Mouse (Mus musculus): ENCODE data around the gene Slc11a2.
A peak's percentile ranks its signal among the peaks of the same experiment; 100 is the strongest.
"Not testable (repeated sequence)": the region's sequence is repeated elsewhere in the genome, so short reads cannot be mapped to it uniquely, and the experiment has no call there.

Gene Slc11a2

DNA sequence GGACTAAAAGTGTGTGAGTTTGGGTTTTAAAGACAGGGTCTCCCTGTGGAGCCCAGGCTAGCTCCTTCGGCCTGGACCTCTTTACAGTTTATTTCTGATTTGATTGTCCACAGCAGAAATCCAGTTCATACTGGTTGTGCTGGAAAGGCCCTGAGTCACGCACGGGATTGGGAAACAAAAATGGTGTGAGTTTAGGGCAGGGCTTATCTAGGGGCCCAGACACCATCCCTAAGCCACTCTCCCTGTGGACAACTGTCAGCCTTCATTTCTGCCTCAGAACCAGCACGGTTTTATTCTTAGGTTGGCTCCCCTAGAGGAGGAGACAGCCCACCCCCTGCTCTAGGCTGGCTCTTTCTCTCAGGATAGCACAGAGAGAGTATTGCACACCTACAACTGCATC lies 8.4 kb upstream of the Slc11a2 start:
- no peak for DNase-seq

DNA sequence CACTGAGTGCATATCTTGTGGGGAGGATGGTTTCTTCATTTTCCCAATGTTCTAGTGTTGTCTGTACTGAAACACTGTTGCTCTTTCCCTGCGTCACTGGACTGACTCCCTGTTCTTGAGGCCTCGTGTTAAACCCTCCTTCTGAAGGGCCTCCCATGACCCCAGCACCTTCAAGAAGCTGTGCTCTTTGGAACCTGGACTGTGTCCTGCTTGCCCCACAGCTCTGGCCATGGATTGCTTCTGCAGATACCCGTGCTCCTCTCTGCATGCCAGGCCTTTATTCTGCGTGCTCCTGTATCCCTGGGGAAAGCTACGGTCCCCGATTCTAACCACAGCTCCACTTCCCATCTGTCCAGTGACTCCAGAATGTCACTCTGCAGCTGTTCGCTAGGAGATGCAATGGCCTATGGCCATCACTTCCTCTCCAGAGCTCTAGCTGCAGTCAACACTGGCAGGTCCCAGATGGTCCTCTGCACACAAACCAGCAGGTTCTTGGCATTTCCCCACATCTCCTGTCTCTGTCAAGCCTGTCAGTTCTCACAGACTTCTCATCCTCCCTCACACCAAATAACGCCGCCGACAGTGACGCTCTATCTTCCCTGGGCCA lies 5.2 kb upstream of the Slc11a2 start:
- no peak for DNase-seq

DNA sequence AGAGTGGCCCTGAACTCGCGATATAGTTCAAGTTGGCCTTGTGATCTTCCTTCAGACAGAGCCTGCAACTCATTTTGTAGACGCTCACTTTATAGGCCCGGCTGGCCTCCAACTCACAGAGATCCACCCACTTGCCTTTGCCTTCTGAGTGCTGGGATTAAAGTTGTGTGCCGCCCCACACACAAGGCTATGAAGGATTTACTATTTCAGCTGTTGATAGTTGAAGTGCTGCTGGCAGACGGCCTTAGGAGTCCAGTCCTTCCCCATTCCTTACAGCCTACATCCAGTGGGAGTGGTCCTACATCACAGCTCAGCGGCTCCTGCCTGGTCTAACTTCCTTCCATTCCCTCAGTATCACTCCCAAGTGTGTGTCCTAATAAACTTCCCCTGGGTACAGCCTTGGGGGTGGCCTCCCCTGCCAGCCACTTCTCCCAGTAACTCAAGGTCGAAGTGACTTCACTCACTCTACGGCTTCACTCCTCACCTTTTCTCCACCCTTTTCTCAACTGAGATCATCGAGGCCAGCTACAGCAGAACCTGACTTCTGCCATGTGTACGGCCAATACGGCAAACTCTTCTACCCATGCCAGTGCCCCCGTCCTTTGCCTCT lies 3.5 kb upstream of the Slc11a2 start:
- peak; percentile 43 for DNase-seq

DNA sequence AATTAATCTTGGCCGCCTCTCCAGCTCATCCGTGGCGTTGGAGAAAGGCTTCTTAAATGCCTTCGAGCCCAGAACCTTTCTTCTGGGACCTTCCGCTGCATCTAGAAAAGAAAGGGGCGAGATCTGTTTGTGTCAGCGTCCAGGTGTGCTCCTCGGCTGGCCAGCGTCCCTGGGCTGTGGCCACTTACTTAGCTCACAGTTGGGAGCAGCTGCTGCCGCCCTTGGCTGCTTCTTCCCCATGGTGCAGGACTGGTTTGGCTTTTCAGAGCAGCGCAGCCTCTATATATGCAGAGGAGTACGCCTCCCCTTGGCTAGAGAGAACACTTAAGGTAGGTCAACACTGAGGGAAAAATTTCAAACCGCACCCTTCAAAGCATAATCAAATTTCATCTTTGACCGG lies 956 bp downstream of the Slc11a2 start:
- DNase-seq: peak; percentile 66

DNA sequence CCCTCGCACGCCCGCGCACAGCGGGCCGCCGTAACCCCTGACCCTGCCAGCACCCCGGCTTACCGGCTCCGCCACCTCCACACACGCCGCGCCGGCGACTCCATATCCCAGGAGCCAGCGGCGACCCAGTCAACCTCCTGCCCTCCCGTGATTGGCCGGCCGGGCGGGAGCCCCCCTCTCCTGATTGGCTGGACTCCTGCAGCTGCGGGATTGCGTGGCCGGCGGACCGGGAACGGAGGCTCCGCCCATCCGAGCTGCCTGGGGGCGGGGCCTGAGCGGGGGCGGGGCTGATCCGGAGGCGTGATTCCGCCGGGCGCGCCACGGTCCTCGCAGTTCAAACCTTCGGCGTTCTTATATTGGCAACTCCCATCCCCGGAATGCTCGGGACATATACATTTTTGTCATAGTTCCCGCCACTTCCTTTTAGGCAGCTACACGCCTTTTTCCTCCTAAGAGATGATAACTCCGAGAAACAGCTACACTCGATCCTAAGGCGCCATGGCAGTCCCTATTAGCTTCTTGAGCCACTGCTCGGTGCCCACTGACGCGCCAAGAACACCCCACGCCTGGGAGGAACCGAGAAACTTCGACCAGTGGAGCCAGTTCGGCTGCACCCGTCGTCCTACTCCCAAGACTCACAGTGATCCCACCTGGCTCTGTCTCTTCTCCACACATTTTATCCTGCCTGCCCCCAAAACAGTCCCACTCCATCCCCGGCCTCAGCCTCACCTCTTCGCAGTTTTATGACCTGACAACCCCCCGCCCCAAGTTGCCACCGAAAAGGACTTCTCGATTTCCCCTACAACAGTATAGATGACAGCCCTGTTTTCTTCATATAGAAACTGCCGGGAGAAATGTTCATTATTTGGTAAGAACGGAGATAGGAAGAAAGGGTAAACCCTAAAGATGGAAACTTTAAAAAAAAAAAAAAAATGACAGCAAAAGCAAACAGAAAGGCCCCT lies 1.7 kb downstream of the Slc11a2 start:
- peak; percentile 97 for DNase-seq

DNA sequence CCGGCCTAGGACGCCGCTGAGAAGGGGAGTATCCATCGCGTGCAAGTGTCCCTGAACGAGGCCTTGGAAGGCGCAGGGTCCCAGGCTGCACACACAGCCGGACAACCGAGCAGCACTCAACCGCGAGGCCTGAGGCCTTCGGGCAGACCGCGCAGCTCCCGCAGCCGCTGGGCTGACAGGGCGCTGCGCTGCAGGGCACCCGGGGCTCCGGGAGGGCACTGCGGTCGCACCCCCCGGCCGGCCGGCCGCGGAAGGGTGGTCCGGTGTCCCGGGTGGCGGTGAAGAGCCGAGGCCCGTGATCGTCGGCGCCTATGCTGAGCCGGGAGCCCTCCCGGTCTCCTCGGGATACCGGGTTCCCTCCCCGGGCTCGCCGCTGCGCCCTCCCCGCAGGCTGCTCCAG lies 2.4 kb downstream of the Slc11a2 start:
- DNase-seq: no peak

DNA sequence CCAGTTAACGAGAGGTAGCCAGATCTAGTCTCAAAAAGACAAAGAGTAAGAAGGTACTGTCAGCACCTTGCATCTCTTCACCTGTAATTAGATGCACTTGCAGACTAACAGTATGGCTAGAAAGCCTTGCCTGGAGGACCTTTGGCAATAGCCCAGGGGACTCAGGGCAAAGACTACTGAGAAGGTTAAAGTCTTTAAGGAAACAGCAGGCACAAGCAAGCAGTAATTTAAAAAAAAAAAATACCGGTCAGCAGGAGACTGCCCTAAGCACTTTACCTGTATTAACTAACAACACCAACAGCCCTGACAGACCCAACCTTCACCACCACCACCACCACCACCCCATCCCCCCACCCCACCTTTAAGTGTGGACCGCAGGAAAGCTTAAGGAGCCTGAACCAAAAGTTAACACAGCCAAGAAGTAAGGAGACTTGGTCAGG lies 3.1 kb downstream of the Slc11a2 start, which contains the start of gene Gm5475:
Gm5475 (plus strand) TSS at position 390 of the 440 bp plus-strand sequence.
- not testable (repeated sequence) for DNase-seq

DNA sequence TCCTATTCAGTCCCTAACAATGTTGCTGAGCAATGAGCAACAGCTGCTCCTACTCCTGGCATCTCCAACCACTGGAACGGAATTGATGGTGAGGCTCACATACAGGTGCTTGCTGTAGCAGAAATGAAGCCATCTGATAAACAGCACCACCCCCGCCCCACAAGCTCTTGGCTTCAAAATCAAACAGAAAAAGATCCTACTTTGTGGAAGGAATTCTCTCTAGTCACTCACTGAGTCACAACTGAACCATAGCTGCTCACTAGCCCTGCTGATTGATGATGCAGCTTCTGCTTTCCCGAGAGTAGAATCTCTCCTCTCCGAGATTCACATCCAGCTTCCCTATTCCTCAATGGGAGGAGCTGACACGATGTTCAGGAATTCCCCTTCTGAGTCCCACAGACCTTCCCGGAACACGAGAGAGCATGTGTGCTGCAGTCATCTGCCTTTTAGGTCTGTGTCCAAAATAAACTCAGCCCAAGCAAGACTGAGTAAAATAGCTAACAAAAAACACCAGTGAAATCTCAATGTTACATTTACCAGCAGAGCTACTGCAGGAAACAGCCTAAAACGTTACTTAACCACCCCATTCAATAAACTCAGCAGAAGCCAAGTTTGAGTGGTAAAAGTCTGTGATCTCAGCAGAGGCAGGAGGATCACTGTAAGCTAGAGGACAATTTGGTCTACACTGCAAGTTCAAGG lies 3.7 kb downstream of the Slc11a2 start:
- no peak for DNase-seq

DNA sequence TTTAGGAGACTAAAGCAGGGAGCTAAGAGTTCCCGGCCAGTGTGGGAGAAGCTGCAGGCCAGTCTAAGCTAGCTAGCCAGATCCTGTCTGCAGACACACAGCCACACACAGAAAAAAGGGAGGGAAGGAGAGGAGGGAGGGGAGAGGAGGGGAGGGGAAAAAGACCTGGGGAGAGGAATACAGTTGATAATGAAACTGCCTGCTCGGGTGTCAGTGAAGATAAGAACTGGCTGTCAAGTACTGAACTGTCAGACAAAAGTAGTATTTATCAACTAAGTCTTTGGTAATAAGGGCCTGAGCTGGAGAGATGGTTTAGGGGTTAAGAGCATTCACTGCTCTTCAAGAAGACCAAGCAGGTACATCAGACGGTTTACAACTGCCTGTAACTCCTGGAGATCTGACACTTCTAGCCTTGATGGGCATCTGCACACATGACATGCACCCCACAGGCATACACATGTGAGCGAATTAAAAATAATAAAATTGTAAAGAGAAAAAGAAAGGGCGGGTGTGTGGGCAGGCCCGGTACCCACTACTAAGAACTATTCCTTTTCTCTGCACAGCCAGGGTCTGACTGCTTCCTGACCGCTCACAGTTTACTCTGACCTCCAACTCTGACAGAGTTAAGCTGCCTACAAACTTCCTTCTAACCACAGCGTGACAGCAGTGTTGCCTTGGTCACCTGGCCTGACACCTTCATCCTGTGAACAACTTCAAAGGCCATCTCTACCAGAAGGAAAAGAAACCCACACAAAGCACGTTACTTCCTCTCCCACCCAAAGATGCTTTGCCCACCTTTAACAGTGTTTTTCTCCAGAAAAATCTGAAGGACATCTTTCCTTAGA lies 4.7 kb downstream of the Slc11a2 start:
- DNase-seq: no peak

DNA sequence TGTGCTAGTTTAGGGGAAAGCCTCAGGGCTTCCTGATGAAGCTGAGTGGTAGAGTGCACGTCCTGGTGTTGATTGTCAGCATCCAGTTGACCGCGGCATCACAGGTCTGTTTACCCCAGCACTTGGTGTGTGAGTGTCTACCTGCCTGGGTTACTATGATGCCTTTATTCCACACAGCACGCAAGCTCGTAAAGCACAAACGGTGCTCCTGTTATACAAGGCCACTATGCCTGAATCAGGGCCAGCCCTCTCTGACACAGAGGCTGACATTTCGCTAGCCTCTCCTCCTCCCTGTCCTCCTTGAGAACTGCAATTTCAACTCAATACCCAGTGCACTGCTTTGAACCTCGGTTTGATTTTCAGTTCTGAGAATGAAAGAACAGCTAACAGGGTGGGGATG lies 5.6 kb downstream of the Slc11a2 start:
- no peak for DNase-seq

DNA sequence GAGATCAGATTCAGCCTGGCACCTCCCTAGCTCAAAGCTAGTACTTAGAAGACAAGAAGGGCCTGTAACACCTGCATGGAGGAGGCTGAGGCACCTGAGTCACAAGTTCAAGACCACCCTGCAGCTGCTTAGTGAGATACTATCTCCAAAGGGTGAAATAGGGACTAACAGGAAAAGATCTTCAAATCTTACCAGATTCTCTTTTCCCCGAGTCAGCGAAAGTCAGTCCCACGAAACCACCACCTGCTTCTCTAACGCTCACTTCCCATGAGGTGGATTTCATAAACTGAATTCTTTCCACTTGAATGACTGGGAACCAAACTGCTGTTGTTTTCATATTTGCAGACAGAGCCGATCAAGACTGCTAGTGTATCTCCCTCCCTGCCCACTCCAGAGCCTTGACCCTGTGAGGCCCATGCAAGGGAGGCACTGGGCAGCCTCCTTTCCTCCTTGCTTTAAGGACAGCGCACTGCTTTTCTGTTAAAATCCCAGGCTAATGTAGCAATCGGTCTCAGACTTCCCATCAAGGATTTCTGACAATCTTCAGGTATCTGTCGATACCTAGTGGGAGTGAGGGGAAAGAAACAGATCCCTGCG lies 6.9 kb downstream of the Slc11a2 start:
- DNase-seq: no peak

DNA sequence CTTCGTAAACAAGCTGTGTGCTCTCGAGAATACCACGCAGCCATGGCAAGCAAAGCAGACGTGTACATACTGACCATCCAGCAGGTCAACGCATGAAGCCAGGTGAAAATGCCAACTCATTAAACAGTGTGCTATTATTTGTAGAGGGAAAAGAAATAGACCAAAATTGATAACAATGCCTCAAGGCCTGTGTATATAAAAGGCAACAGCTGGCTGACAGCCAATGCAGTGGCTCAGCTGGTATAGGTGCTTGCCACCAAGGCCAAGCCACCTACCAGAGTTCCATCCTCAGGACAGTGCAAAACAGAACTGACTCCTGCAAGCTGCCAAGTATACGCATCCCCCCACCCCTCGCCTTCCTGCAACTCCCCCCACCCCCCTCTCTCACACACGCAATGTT lies 9.2 kb downstream of the Slc11a2 start:
- DNase-seq: peak; percentile 53

DNA sequence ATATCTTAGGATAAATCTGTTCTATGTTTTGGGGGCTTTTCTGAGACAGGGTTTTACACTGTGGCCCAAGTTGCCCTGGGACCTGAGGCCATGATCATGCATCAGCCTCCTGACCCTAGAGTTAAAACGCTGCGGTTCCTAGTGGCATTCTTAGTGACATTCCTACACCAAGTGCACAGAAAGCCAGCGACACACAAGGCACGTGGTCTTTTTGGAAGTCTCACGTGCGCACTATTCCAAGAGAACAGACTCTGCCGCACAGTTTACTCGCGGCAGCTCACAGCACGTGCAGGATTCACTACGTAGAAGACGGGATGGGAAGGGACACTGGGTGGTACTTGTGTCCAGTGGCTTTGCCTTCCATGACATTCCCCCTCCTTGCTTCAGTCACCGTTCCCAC lies 9.9 kb downstream of the Slc11a2 start:
- DNase-seq: peak; percentile 42

DNA sequence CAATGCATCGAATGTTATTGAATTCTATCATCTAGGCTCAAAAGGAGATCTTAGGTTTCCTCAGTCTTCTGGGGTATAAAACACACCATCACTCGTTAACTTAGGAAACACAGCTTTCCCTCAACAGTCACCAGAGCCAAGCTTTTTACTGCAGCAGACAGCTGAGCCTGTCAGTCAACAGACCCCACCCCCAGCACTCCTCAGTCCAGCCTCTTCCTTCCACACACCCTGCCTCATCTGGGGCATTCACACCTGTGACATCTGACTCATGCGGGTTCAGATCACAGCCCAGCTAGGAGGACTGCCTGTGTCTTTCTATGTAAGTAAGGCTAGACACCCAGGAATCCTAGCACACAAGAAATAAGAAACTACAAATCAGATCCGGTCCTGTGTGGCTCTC lies 10.9 kb downstream of the Slc11a2 start:
- DNase-seq: no peak

DNA sequence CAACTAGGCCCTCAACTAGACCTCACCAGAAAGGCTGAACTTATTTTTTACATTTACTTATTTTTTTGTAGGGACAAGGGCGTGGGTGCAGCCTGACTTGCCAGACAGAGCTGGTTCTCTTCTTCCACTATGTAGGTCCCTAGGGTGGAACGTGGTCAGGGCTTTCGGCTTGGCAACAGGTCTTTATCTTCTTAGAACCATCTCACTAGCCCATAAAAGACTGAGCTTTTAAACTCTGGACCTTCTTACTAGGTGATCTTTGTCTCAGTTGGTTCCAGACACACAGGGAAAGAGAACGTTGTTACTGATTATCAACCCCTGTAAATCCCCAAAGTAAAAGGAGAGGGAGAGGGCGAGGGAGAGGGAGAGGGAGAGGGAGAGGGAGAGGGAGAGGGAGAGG lies 11.6 kb downstream of the Slc11a2 start:
- DNase-seq: no peak

DNA sequence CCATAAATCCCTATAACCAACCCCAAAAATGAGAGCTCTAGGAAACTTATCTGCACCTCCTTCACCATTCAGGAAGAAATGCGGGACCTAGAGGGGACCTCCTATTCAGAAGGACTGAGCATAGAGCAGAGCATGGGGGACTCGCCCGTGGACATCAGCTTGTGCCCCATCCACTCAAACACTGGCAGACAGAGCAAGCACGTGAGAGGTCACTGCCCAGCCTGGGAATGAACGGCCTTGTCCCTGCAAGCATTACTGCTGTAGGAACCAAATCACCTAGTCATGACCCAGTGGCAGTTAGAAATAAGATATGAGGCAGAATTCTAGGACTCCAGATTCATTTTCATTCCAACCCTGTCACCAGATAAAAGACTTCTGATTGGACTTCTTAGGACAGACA lies 13.1 kb downstream of the Slc11a2 start:
- no peak for DNase-seq

DNA sequence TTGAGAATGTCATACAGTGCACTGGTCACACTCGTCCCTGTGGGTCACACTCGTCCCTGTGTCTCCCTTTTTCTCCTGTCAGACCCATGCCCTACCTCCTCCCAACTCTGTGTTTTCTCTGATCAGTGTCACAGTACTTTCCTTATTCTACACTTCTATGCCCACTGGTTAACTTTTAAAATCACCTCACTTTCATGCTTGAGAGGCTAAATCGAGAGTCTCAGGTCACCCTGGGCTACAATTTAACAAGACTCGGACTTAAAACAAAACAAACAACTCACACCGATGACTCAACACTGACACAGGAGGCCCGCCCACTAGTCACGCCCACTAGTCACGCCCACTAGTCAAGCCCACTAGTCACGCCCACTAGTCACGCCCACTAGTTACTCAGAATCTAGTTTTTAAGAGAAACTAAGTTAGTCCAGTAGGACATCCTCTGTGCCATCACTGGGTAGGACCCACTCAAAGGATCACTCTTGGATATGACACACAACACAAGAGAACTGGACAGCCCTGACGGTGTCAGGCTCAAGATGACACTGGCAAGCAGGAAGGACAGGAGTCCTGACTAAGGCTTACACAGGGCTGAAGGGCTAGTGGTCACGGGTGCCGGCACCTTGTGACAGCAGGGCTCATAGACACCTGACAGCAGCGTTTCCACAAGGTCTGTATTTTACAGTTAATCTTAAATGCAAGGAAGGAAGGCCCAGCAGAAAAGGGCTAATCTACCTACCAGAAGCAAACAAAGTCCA lies 13.8 kb downstream of the Slc11a2 start:
- peak; percentile 80 for DNase-seq

DNA sequence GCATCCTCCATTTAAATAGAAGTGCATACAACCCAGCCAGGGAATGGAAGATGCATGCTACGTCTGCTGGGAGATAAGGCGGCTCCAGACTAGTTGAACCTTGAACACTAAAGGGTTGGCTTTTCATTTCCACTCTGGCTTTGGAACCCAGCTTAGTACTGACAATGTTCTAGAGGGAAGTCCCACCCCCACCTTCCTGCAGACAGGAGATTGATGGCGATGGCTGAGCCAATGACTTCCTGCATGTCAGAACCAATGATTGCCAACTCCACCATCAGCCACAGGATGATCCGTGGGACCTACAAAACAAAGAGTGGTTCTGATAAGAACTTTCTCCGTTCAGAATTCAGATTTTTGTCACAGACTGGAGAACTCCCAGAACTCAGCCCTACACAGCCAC lies 18.8 kb downstream of the Slc11a2 start:
- DNase-seq: peak; percentile 24

DNA sequence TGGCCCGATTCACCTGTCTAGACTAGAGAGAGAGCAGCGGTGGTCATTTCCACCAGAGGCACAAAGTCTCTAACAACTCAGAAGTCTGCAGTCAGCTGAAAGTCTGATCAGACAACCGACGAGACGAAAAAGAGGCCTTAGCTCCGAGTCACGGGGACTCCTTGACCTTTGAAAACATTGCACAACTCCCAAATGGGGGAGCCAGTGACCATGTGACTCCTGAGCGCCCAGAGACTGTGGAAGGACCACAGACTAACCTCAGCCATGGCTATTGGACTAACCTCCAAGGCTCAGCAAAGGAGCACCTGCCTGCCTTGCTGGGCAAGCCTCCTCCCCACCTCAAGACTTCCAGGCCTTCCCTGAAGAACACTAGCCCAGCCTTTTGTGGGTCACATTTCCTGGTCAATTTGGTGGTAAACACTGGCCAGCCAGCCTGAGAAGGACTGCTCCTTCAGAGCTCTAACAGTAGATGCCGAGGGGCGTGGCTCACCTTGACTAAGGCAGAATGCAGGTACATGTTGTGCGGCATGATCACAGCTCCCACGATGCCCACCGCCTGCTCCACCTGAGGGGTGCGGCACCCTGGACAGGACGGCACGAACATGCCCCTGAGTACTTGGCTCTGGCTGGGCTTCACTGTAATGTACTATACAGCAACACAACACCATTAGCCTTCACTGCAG lies 21.4 kb downstream of the Slc11a2 start:
- peak; percentile 65 for DNase-seq

DNA sequence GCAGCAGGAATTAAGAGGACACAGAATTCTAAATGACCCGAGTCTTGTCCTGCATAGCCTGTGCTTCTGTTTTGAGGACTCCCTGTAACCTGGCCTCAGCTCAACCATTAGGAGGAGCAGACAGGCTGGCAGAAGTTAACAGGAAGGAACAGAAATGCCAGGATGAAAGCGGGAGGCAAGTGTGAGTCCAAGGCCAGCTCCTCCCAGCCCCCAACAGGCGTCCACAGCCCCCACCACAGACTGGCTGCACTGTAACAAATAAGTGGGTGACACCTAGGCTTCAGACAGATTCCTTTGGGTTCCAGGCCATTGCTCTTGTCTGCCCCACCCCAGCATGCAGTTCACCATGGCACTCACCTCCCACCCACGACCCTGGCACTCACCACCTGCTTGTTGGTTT lies 22.1 kb downstream of the Slc11a2 start:
- DNase-seq: no peak

Measured in lung, postnatal 36 days (tissue).